Mouse (Mus musculus): ENCODE measurements at regions not wholly inside any gene's neighbourhood (a gene's known extent, or its start where the extent isn't known, plus 50 kb on each side); places are given as distances from the start of the nearest gene placed in this dataset.

DNA sequence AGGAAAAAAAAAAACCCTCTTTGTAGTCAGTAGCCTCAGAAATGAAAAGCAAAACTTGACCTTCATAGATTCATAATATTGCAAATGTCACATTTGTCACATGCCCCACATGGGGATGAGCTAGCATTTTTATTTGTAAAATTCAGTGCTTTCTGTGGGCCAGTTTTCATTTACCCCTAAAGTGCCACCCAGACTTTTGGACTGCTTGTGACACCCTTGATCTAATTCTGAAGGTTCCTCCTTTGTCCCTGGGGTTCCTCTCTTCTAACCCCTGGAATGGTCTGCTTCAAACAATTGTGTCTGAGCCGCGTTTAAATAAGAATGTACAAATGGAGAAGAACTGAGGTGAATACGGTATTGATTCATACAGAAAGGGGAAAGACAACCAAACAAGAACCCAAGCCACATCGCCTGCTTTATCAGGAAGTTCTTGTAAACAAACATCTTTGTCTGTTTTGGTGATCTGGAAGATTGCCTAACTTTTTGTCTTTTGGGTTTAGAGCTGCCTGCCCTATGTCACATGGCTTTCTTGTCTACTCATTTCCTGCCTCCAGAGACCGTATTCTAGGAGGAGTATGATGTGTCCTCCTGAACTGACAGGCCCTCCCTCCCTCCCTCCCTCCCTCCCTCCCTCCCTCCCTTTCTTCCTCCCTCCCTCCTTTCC lies 203.1 kb upstream of the Gm9833 start:
- 49% methylated on average over 5 of the region's 5 CpGs for WGBS
- no peak overlapping the region for H3K9ac ChIP-seq
- ATAC-seq (ENCODE audit: low FRiP score, low read depth): no peak

DNA sequence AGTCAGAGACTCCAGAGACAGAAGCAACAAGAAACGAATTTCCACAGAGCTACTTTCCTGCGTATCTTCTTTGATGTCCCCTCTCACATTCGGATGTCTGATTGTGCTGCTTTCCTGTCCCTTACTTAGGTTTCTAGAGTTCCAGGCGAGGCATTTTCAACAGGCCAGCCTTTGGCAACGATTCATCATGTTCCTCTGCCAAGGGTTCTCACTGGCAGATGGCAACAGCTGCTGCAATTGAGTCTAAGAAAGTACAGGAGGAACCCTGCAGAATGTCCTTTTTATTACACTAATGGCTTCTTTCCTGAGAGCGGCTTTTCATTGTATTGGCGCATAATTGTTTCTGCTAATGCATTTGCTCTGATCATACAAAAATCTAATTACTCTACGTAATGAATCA lies 202.3 kb upstream of the Gm9833 start:
- Histone ChIP-seq H3K27ac (replicated peaks) (peak overlapping the region; percentile 43; the same call in 1 of the 2 replicates), H3K4me1 (replicated peaks) (peaks cover 24% of the 10 kb centered on the region), H3K27me3 (no peaks in the 10 kb centered on the region), H3K9ac (no peak overlapping the region), H3K36me3 (no peaks in the 10 kb centered on the region), H3K4me3 (no peak overlapping the region), H3K4me2 (no peak overlapping the region), H3K9me3 (no peaks in the 10 kb centered on the region)
- 27% methylated on average over 8 of the region's 8 CpGs for WGBS
- peak; percentile 35; the same call in 1 of the 2 replicates for ATAC-seq (ENCODE audit: low FRiP score, low read depth)

More for the DNA sequence above, 203.1 kb upstream of the Gm9833 start:
- peaks cover 24% of the 10 kb centered on the region for H3K4me1 ChIP-seq (replicated peaks)
- H3K9me3 ChIP-seq: no peaks in the 10 kb centered on the region
- H3K36me3 ChIP-seq: no peaks in the 10 kb centered on the region
- no peak overlapping the region for H3K27ac ChIP-seq (replicated peaks)
- H3K4me3 ChIP-seq: no peak overlapping the region
- H3K27me3 ChIP-seq: no peaks in the 10 kb centered on the region
- H3K4me2 ChIP-seq: no peak overlapping the region

DNA sequence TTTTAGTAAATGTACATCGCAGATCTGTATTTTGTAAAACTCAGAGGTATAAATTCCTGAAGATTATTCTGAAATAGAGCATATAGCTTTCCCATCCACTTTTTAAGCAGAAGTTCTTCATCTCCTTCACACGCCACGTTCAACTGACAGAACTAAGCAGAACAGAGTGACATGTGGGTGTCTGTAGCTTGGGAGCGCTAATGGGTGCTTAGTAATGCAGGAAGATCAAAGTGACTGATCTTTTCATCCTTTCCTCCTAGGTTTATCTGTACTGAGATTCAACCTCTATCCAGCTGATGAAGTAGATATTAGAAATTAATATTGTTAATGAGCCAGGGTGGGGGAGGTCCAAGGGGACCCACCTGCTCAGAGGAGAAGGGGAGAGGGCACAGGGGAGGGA lies 201.8 kb upstream of the Gm9833 start:
- Histone ChIP-seq H3K27ac (replicated peaks) (no peak overlapping the region), H3K9me3 (no peaks in the 10 kb centered on the region), H3K36me3 (no peaks in the 10 kb centered on the region), H3K4me2 (no peak overlapping the region), H3K4me1 (replicated peaks) (peaks cover 24% of the 10 kb centered on the region), H3K9ac (no peak overlapping the region), H3K4me3 (no peak overlapping the region), H3K27me3 (no peaks in the 10 kb centered on the region)
- 46% methylated on average over 4 of the region's 4 CpGs for WGBS
- 0 out of 2 replicates have a peak, but pooled peaks have one; percentile 23 for ATAC-seq (ENCODE audit: low FRiP score, low read depth)

DNA sequence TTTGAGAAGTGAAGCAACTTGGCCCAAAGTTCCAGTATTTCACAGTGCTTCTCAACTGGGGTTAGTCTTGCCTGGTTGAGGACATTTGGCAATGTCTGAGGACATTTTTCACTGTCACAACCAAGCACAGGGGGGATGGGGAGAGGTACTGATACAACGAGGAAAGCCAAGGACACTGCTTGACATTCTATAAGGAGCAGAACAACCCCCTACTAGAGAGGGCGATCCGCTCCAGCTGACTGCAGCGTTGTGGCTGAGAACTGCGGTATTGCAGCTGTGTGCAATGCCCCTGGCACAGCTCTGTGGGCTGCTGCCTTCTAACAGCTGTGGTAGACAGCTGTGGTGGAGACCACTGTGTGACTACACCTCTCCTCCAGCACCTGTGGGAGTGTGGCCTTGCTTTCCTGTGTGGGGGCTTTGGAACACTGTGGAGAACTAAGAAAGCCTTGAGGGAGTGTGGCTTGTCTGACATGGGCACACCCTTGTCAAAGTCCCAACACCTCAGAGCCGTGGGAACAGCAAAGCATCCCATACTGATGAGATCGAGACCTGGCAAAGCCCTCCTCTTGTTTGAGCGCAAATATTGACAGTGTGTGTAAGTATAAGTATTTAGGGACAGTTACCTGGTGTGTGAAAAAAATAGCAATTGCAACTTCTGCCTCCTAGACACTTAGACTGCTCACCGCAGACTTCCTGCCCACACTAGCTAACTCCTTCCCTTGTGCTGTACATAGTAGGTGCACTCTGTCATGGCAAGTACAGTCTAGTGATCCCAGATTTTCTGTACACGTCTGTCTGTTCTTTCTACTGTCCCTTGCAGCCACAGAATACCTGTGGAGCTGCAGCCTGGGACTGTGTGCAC lies 200.9 kb upstream of the Gm9833 start:
- ATAC-seq (ENCODE audit: low FRiP score, low read depth): peak; percentile 46
- Histone ChIP-seq H3K4me1 (replicated peaks) (peaks cover 24% of the 10 kb centered on the region), H3K4me3 (no peak overlapping the region)

DNA sequence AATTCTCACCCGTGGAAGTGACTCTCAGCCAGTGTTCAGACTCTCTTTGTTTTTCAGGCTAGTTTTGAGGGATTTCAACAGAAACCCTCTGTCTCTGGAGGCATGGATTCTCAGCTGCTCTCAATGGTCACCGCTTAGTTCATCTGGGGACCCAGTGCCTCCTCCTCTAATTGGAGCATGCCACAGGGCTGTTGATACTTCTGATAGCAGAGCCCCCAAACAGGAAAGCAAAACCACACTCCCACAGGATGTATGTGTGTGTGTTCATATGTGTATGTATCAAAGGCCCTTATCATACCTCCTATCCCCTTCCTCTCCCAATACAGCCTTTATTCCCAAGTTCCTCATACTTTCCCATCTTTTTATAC lies 200.3 kb upstream of the Gm9833 start:
- Histone ChIP-seq H3K4me3 (no peak overlapping the region), H3K4me2 (no peak overlapping the region), H3K9me3 (no peaks in the 10 kb centered on the region), H3K4me1 (replicated peaks) (peaks cover 24% of the 10 kb centered on the region), H3K27me3 (no peaks in the 10 kb centered on the region), H3K36me3 (no peaks in the 10 kb centered on the region), H3K9ac (no peak overlapping the region), H3K27ac (replicated peaks) (no peak overlapping the region)
- ATAC-seq (ENCODE audit: low FRiP score, low read depth): no peak
- 78% methylated on average over 2 of the region's 2 CpGs for WGBS

More for the DNA sequence above, 200.9 kb upstream of the Gm9833 start:
- H3K4me2 ChIP-seq: no peak overlapping the region
- no peak overlapping the region for H3K9ac ChIP-seq
- 70% methylated on average over 10 of the region's 10 CpGs for WGBS
- no peaks in the 10 kb centered on the region for H3K27me3 ChIP-seq
- no peaks in the 10 kb centered on the region for H3K36me3 ChIP-seq
- H3K27ac ChIP-seq (replicated peaks): no peak overlapping the region
- H3K9me3 ChIP-seq: no peaks in the 10 kb centered on the region

DNA sequence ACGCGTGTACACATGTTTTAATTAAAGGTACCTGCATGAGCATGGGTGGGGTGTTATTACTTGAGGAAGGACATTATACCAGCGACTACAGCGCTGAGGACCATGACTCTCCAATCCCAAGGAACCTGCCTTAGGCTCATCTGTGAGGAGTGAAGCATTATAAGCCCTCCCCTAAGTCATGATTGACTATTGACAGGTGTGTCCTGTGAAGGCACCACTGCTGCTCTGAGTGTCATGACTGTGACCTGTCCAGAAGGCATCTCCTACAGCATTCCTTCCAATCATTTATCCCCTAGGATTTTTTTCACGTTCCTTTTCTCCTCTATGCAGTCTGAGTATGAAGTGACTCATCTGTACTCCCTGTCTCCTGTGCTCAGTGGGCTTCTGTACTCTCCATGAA lies 199.9 kb upstream of the Gm9833 start:
- H3K27me3 ChIP-seq: no peaks in the 10 kb centered on the region
- no peak overlapping the region for H3K4me3 ChIP-seq
- no peak overlapping the region for H3K4me2 ChIP-seq
- H3K36me3 ChIP-seq: no peaks in the 10 kb centered on the region
- H3K9me3 ChIP-seq: no peaks in the 10 kb centered on the region
- 94% methylated on average over 5 of the region's 5 CpGs for WGBS
- H3K4me1 ChIP-seq (replicated peaks): peaks cover 27% of the 10 kb centered on the region
- no peak for ATAC-seq (ENCODE audit: low FRiP score, low read depth)
- H3K9ac ChIP-seq: no peak overlapping the region
- H3K27ac ChIP-seq (replicated peaks): no peak overlapping the region

DNA sequence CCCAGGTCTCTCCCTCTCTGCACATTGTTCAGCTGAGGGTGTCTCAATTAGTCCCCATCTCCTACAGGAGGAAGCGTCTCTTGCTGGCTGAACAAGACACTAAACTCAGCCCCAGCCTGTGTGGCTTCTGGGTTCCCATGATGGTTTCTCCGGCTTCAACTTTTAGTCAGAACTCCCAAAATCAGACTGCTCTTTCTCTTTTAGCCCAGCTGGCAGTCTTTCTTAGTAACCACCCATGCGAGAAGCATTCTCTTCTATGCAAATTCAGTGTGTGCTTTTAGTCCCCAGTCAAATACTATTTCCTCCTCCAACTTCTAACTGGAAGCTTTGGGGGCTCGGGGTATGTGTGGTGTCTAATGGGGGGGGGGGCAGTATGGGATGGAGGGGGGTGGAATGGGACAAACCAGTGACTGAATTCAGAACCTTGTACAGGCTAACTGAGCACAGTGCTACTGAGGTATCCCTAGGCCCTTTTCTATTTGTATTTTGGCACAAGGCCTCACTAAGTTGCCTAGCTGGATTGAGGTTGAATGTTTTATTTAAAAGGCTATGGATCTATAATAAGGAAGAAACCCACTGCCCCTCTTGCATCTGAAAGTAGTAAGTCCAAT lies 194.9 kb upstream of the Gm9833 start:
- 30% methylated on average over 4 of the region's 4 CpGs for WGBS
- Histone ChIP-seq H3K27me3 (no peaks in the 10 kb centered on the region), H3K4me1 (replicated peaks) (0 out of 2 replicates have a peak, but pooled peaks cover 3% of the 10 kb centered on the region), H3K4me2 (no peak overlapping the region), H3K36me3 (no peaks in the 10 kb centered on the region), H3K4me3 (no peak overlapping the region), H3K9ac (no peak overlapping the region), H3K27ac (replicated peaks) (no peak overlapping the region), H3K9me3 (no peaks in the 10 kb centered on the region)
- ATAC-seq (ENCODE audit: low FRiP score, low read depth): no peak

DNA sequence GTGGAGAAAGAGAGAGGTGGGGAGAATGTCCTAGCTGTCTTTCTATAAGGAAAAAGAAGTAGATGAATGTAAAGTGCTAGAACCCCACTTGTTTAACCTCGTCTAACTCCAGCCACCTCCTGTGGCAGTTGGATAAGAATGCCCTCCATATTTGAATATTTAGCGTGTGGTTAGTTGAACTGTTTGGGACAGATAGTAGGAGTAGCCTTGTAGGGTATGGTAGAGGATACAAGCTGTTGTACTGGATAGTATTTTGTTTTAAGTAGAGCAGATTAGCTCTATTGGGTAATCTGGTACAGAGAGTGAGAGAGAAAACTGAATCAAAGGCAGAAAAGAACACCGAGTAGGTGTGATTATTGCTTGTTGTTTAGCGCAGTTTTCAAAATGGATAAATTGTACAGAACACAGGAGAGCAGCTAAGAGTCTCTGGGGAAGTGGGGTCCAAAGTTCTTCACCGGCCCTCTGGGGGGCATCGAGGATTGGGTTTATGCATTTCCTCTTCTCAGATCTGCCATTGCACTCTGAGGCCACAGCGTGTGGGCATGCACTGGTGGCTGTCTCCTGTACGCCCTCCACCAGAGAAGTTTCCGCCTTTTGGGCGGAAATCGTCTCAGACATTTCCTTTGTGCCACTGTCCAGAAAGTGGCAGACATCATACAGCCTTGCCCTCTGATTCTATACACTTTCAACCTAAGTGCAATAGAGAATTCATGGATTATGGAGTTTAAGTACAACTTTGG lies 192.3 kb upstream of the Gm9833 start:
- no peaks in the 10 kb centered on the region for H3K27me3 ChIP-seq
- 0 out of 2 replicates have a peak, but pooled peaks cover 3% of the 10 kb centered on the region for H3K4me1 ChIP-seq (replicated peaks)
- WGBS: 91% methylated on average over 11 of the region's 11 CpGs
- H3K36me3 ChIP-seq: no peaks in the 10 kb centered on the region
- H3K9me3 ChIP-seq: no peaks in the 10 kb centered on the region
- no peak overlapping the region for H3K4me3 ChIP-seq
- ATAC-seq (ENCODE audit: low FRiP score, low read depth): no peak
- H3K4me2 ChIP-seq: no peak overlapping the region
- H3K27ac ChIP-seq (replicated peaks): no peak overlapping the region
- H3K9ac ChIP-seq: no peak overlapping the region

DNA sequence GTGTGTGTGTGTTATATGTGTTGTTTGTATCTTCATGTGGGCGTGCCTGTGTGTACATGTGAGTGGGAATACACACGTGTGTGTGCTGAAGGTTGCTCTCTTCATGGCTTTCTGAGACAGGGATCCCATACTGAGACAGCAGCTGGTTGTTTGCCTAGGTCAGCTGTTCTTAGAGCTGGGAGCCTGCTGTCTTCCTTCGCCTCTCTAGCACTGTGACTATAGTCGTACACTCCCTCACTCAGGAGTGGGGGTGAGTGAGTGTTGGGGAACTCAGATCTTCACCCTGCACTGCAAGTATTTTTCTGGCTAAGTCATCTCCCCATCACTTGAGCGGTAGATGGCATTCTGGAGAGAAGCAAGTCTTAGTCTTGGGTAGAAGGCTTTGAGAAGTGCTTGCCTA lies 191.6 kb upstream of the Gm9833 start:
- Histone ChIP-seq H3K27me3 (no peaks in the 10 kb centered on the region), H3K36me3 (no peaks in the 10 kb centered on the region), H3K4me3 (no peak overlapping the region), H3K4me2 (no peak overlapping the region), H3K9me3 (no peaks in the 10 kb centered on the region), H3K4me1 (replicated peaks) (0 out of 2 replicates have a peak, but pooled peaks cover 3% of the 10 kb centered on the region), H3K27ac (replicated peaks) (no peak overlapping the region), H3K9ac (no peak overlapping the region)
- ATAC-seq (ENCODE audit: low FRiP score, low read depth): no peak
- WGBS: 80% methylated on average over 5 of the region's 5 CpGs

DNA sequence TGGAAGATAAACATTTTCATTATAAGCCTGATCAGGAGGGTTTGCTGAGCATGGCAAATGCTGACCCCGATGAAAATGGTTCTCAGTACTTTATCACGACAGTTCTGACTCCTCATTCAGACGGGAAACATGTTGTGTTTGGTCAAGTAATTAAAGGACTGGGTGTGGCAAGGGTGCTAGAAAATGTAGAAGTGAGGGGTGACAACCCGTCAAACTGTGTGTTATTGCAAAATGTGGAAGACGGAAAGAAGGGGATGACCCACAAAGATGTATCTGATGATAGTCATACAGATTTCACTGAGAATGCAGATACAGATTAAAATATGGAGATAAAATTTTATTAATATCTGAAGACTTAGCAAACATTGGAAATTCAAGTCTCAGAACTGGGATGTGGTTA lies 186.2 kb upstream of the Gm9833 start:
- H3K27ac ChIP-seq (replicated peaks): no peak overlapping the region
- no peaks in the 10 kb centered on the region for H3K9me3 ChIP-seq
- H3K36me3 ChIP-seq: no peaks in the 10 kb centered on the region
- no peak overlapping the region for H3K4me3 ChIP-seq
- ATAC-seq (ENCODE audit: low FRiP score, low read depth): no peak
- H3K27me3 ChIP-seq: no peaks in the 10 kb centered on the region
- H3K4me1 ChIP-seq (replicated peaks): no peaks in the 10 kb centered on the region
- 91% methylated on average over 5 of the region's 5 CpGs for WGBS
- H3K4me2 ChIP-seq: no peak overlapping the region
- no peak overlapping the region for H3K9ac ChIP-seq

DNA sequence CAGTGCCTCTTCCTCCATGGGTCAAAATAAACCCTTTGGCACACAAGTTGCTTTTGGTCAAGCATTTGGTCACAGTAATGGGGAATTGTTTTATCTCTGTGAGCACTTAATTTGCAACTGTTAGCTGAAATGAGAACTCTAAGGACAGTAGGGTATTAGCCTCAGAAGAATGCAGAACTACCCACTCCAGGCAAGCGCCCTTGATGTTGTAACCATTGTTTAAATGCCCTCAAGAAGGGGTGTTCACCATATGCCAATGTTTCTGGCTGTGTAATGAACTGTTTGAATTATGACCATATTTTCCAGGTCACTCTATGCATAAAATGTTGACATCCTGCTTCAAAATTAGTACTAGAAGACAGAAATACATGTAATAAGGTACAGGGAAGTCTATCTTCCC lies 174.6 kb upstream of the Gm9833 start:
- Histone ChIP-seq H3K36me3 (no peaks in the 10 kb centered on the region), H3K27ac (replicated peaks) (no peak overlapping the region), H3K4me1 (replicated peaks) (no peaks in the 10 kb centered on the region), H3K4me3 (no peak overlapping the region), H3K27me3 (no peaks in the 10 kb centered on the region), H3K9ac (no peak overlapping the region), H3K4me2 (no peak overlapping the region), H3K9me3 (no peaks in the 10 kb centered on the region)
- no peak for ATAC-seq (ENCODE audit: low FRiP score, low read depth)
- WGBS: 87% methylated on average over 1 of the region's 1 CpGs
